Mouse (Mus musculus) CH12.LX (cell line): ENCODE results near the gene Smc1a. TPM values are rescaled to one million over a fixed set of nuclear protein-coding genes. Genes with fewer than 3 reads are reported as not detected.

Experiments
- DNase-seq: peaks from one replicate; pipeline ENCODE4 v3.0.0-alpha.2; 2013; ENCODE audit errors: extremely low read depth
- H3K27ac ChIP-seq: 2 replicates; pipeline ENCODE4 v1.5.1; 2012; ENCODE audit warnings: low read depth, mild to moderate bottlenecking, control low read depth, moderate library complexity; ENCODE audit not compliant: insufficient read depth
- H3K27me3 ChIP-seq: replicated peaks from 2 replicates; pipeline ENCODE3; 2012; ENCODE audit warnings: inconsistent platforms
- H3K36me3 ChIP-seq, 2 experiments: replicated peaks in 1 of 2; 2 replicates each; pipeline versions ENCODE3 to v1.6.1; 2012; ENCODE audit warnings: inconsistent platforms in 1 of 2, low read length in 1 of 2, mild to moderate bottlenecking in 1 of 2, mixed read lengths in 1 of 2, moderate library complexity in 1 of 2; ENCODE audit not compliant: control insufficient read depth in 1 of 2, insufficient read depth in 1 of 2
- H3K4me1 ChIP-seq, 2 experiments: 2 replicates each; pipeline ENCODE4 v1.6.1; 2012; ENCODE audit warnings: inconsistent platforms in 1 of 2, moderate library complexity in 1 of 2; ENCODE audit not compliant: insufficient read depth in 2 of 2, control insufficient read depth in 1 of 2
- H3K4me2 ChIP-seq: 2 replicates; pipeline ENCODE4 v1.6.1; 2012; ENCODE audit warnings: low read depth, mild to moderate bottlenecking, control low read depth; ENCODE audit not compliant: poor library complexity, insufficient read depth, severe bottlenecking
- H3K4me3 ChIP-seq, 3 experiments: fragments of 150-350 bp in 1 of 3; sonication (generic) in 1 of 3; replicated peaks in 1 of 3; 2 replicates each; pipeline versions ENCODE3 to v1.5.1; 2011 to 2012; ENCODE audit warnings: low read depth in 2 of 3, low read length in 2 of 3, mild to moderate bottlenecking in 2 of 3, moderate library complexity in 2 of 3, control low read depth in 1 of 3, improper control_type of control experiment in 1 of 3, inconsistent platforms in 1 of 3, mixed read lengths in 1 of 3; ENCODE audit not compliant: poor library complexity in 1 of 3
- H3K79me2 ChIP-seq: replicated peaks from 2 replicates; pipeline ENCODE4 v1.6.1; 2012; ENCODE audit warnings: mild to moderate bottlenecking, moderate library complexity; ENCODE audit not compliant: control insufficient read depth, poor library complexity, insufficient read depth, severe bottlenecking; ENCODE audit errors: extremely low read depth
- H3K9ac ChIP-seq: 2 replicates; pipeline ENCODE4 v1.6.1; 2012; ENCODE audit warnings: low read depth, mild to moderate bottlenecking, control low read depth, moderate library complexity; ENCODE audit not compliant: insufficient read depth
- H3K9me3 ChIP-seq: replicated peaks from 2 replicates; pipeline ENCODE3; 2012; ENCODE audit warnings: low read length, inconsistent platforms, mixed read lengths
- BHLHE40 ChIP-seq: IDR thresholded peaks from 2 replicates; pipeline ENCODE4 v1.6.1; 2011; ENCODE audit warnings: mild to moderate bottlenecking, low read depth, low read length, improper control_type of control experiment
- CHD1 ChIP-seq: IDR thresholded peaks from 2 replicates; pipeline ENCODE4 v1.6.1; 2012; ENCODE audit warnings: low read depth, low read length, improper control_type of control experiment, inconsistent platforms
- CHD2 ChIP-seq: IDR thresholded peaks from 2 replicates; pipeline ENCODE4 v1.6.1; 2011; ENCODE audit warnings: low read length, improper control_type of control experiment
- CTCF ChIP-seq, 2 experiments: IDR thresholded peaks in 1 of 2; conservative IDR thresholded peaks in 1 of 2; 2 replicates each; pipeline ENCODE4 v1.5.1; 2011 to 2012; ENCODE audit warnings: low read depth in 2 of 2, low read length in 2 of 2, improper control_type of control experiment in 1 of 2, inconsistent platforms in 1 of 2, mild to moderate bottlenecking in 1 of 2, moderate library complexity in 1 of 2
- E2F4 ChIP-seq: IDR thresholded peaks from 2 replicates; pipeline ENCODE4 v1.6.1; 2011; ENCODE audit warnings: low read depth, low read length, improper control_type of control experiment; ENCODE audit not compliant: insufficient replicate concordance
- ELF1 ChIP-seq: IDR thresholded peaks from 2 replicates; pipeline ENCODE4 v1.6.1; 2014; ENCODE audit warnings: low read depth, mild to moderate bottlenecking, inconsistent platforms, low read length, improper control_type of control experiment
- EP300 ChIP-seq: IDR thresholded peaks from 2 replicates; pipeline ENCODE4 v1.6.1; 2011; ENCODE audit warnings: low read length, improper control_type of control experiment
- ETS1 ChIP-seq: conservative IDR thresholded peaks from 2 replicates; pipeline ENCODE4 v1.6.1; 2012; ENCODE audit warnings: low read depth, mild to moderate bottlenecking, inconsistent platforms, low read length, improper control_type of control experiment, moderate library complexity
- HCFC1 ChIP-seq: IDR thresholded peaks from 2 replicates; pipeline ENCODE4 v1.6.1; 2012; ENCODE audit warnings: low read depth, mild to moderate bottlenecking, inconsistent platforms, low read length, improper control_type of control experiment
- IRF4 ChIP-seq: IDR thresholded peaks from 2 replicates; pipeline ENCODE4 v1.6.1; 2014; ENCODE audit warnings: low read depth, mild to moderate bottlenecking, inconsistent platforms, low read length, improper control_type of control experiment
- JUN ChIP-seq: IDR thresholded peaks from 2 replicates; pipeline ENCODE4 v1.6.1; 2011; ENCODE audit warnings: low read depth, mild to moderate bottlenecking, low read length, improper control_type of control experiment, moderate library complexity; ENCODE audit not compliant: insufficient read depth
- JUND ChIP-seq: conservative IDR thresholded peaks from 2 replicates; pipeline ENCODE4 v1.6.1; 2011; ENCODE audit warnings: low read depth, low read length, improper control_type of control experiment
- KAT2A ChIP-seq: IDR thresholded peaks from 2 replicates; pipeline ENCODE4 v1.6.1; 2012; ENCODE audit warnings: low read length, improper control_type of control experiment, inconsistent platforms; ENCODE audit not compliant: insufficient replicate concordance
- MAX ChIP-seq: IDR thresholded peaks from 2 replicates; pipeline ENCODE4 v1.6.1; 2011; ENCODE audit warnings: low read length, improper control_type of control experiment
- MEF2A ChIP-seq: IDR thresholded peaks from 2 replicates; pipeline ENCODE4 v1.6.1; 2014; ENCODE audit warnings: low read depth, mild to moderate bottlenecking, inconsistent platforms, low read length, improper control_type of control experiment, borderline replicate concordance
- MXI1 ChIP-seq: IDR thresholded peaks from 2 replicates; pipeline ENCODE4 v1.6.1; 2011; ENCODE audit warnings: mild to moderate bottlenecking, low read depth, low read length, improper control_type of control experiment
- MYC ChIP-seq: IDR thresholded peaks from 2 replicates; pipeline ENCODE4 v1.6.1; 2011; ENCODE audit warnings: low read depth, mild to moderate bottlenecking, improper control_type of control experiment, low read length
- NELFE ChIP-seq: IDR thresholded peaks from 2 replicates; pipeline ENCODE4 v1.6.1; 2011; ENCODE audit warnings: low read depth, low read length, improper control_type of control experiment
- NRF1 ChIP-seq: IDR thresholded peaks from 2 replicates; pipeline ENCODE4 v1.6.1; 2014; ENCODE audit warnings: low read depth, mild to moderate bottlenecking, inconsistent platforms, low read length, improper control_type of control experiment, moderate library complexity
- PAX5 ChIP-seq: IDR thresholded peaks from 2 replicates; pipeline ENCODE4 v1.6.1; 2012; ENCODE audit warnings: low read length, inconsistent platforms, mixed read lengths
- POLR2A ChIP-seq: IDR thresholded peaks from 2 replicates; pipeline ENCODE4 v1.6.1; 2011; ENCODE audit warnings: low read depth, mild to moderate bottlenecking, improper control_type of control experiment, low read length
- POLR2AphosphoS2 ChIP-seq: IDR thresholded peaks from 2 replicates; pipeline ENCODE4 v1.6.1; 2011; ENCODE audit warnings: low read depth, low read length, improper control_type of control experiment
- SIN3A ChIP-seq: IDR thresholded peaks from 2 replicates; pipeline ENCODE4 v1.6.1; 2012; ENCODE audit warnings: low read length, improper control_type of control experiment, inconsistent platforms
- SMC3 ChIP-seq: IDR thresholded peaks from 2 replicates; pipeline ENCODE4 v1.6.1; 2011; ENCODE audit warnings: low read depth, low read length, improper control_type of control experiment
- TBP ChIP-seq: conservative IDR thresholded peaks from 2 replicates; pipeline ENCODE4 v1.6.1; 2011; ENCODE audit warnings: low read depth, low read length, improper control_type of control experiment
- TCF12 ChIP-seq: IDR thresholded peaks from 2 replicates; pipeline ENCODE4 v1.6.1; 2014; ENCODE audit warnings: low read depth, mild to moderate bottlenecking, inconsistent platforms, low read length, improper control_type of control experiment
- USF1 ChIP-seq: IDR thresholded peaks from 2 replicates; pipeline ENCODE4 v1.6.1; 2014; ENCODE audit warnings: low read depth, mild to moderate bottlenecking, inconsistent platforms, low read length, improper control_type of control experiment
- ZC3H11A ChIP-seq: IDR thresholded peaks from 2 replicates; pipeline ENCODE4 v1.6.1; 2012; ENCODE audit warnings: low read depth, mild to moderate bottlenecking, inconsistent platforms, low read length, improper control_type of control experiment
- ZKSCAN1 ChIP-seq: IDR thresholded peaks from 2 replicates; pipeline ENCODE4 v1.6.1; 2012; ENCODE audit warnings: low read depth, inconsistent platforms, low read length, improper control_type of control experiment, borderline replicate concordance
- ZMIZ1 ChIP-seq: IDR thresholded peaks from 2 replicates; pipeline ENCODE4 v1.6.1; 2012; ENCODE audit warnings: low read depth, mild to moderate bottlenecking, inconsistent platforms, low read length, improper control_type of control experiment
- dilution Hi-C: fragments of 300-500 bp; cut with MboI; formaldehyde crosslinking; loops from 2 replicates; pipeline ENCODE4 v1.14.3; 2020; ENCODE audit warnings: low sequenced_read_pairs; ENCODE audit not compliant: extremely low pct_unique_long_range_greater_than_20kb, extremely low pct_ligation_motif_present
- in situ Hi-C: fragments of 300-500 bp; cut with MboI; formaldehyde crosslinking; loops from 3 replicates; pipeline ENCODE4 v1.14.3; 2019; ENCODE audit warnings: low sequenced_read_pairs, low pct_ligation_motif_present, low pct_unique_long_range_greater_than_20kb, mixed read lengths
- polyA plus RNA-seq: library from polyadenylated mRNA; unstranded; fragments of >175 nt; gene quantifications from 2 replicates; pipeline ENCODE4 v1.2.1, GENCODE M21; 2012; ENCODE audit warnings: low read depth; ENCODE audit not compliant: insufficient read length
- total RNA-seq, 2 experiments: library from RNA; depleted of rRNA; stranded (reverse); fragments of 300-350 nt in 1 of 2; fragments of >200 nt in 1 of 2; gene quantifications; 2 replicates each; pipeline ENCODE4 v1.2.3; 2012 to 2014

Gene Smc1a
- total RNA-seq (2012; rRNA removed) (48.9 and 54.1 TPM in 2 replicates), total RNA-seq (2014; rRNA removed) (41.8 and 46.6 TPM in 2 replicates), polyA plus RNA-seq (99.7 and 128 TPM in 2 replicates)

DNA sequence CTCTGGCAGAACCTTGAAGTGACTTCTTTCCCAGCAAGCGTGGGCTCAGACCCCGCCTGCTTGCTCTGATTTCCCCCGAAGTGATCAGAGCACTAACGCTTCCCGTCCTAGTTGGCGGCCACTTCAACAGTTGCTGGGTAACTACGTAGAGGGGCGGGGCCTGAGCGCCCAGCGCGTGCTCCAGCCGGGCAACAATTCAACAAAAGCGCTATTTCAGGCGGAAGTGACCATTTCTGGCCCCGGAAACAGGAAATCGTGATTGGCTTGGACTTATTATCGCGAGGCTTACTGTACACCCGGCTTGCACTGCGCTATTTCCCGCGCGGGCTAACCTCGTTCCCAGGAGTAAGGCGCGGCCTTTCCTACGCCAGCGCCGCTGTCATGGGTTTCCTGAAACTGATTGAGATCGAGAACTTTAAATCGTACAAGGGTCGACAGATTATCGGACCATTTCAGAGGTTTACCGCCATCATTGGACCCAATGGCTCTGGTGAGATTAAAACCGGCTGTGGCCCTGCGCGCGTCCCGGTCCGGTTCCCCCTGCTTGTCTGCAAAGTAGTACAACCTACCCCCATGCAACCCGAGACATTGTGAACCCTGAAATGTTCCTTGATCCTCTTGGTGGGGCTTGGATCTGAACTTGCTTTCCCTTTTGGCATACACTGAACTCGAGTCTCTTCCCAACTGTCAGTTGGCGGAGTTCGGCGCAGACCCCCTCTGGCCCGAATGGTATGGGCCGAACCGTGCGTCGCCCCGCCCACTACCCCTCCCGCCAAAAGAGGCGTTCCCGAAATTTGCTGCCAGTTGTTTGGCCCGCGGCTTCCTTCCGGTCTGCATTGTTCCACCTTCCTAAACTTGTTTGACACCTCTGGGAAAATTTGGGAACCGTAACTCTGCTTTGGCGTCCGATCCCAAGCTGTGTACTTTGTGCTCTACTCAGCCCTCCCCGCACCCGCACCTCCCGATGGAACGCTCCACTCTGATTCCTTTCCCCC is at the start of gene Smc1a, which contains the start of gene Ribc1:
Smc1a (plus strand) TSS at position 278 of the 995 bp plus-strand sequence.
Ribc1 (minus strand) TSS at position 145 of the 995 bp plus-strand sequence.
- peak within 1 kb of the TSS; percentile 81 for H3K27ac ChIP-seq
- in situ Hi-C loops = no loop called here
- DNase-seq = peak; percentile 93

DNA sequence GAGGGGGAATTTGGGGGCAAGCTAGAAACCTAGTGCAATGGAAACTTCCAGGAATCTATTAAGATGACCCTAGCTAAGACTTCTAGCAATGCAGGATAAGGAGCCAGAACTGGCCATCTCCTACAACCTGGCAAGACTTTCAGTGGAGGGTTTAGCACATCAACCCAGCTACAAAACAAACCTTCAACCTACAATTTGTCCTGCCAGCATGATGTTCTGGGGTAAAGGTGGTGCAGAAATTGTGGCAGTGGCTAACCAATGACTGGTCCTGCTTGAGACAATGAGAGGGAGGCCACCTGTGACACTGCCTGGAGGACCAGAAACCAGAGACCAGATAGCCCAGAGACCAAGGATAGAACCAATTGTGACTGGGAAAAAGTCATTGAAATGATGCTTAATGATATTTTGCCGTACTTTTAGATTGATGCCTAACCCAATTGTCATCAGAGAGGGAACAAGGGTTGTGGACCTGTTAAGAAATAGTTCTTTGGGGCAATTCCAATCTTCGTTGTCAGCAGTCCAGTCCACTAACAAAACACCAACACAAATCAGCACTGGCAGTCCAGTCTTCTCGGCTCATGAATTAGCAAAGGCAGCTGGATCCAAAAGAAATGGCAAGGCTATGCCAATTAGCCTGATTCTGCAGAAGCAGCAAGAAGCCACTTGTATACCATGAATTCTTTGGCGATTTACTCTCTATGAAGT is 17.1 kb upstream of the Smc1a start:
- no peak for DNase-seq
- in situ Hi-C loops = no loop called here
- H3K9ac ChIP-seq = no peak overlapping the region
- H3K79me2 ChIP-seq = no peaks in the 10 kb centered on the region
- H3K4me2 ChIP-seq = no peak overlapping the region
- H3K4me1 ChIP-seq = peaks cover 0 to 2% of the 10 kb centered on the region in 2 experiments; a peak in 1 of 4 replicates
- H3K4me3 ChIP-seq = no peak overlapping the region
- no peaks in the 10 kb centered on the region for H3K27me3 ChIP-seq
- H3K27ac ChIP-seq = no peak overlapping the region
- H3K36me3 ChIP-seq = peaks cover 6 to 10% of the 10 kb centered on the region in 2 experiments
- H3K9me3 ChIP-seq = no peaks in the 10 kb centered on the region
- dilution Hi-C loops = no loop called here
- TF ChIP-seq TBP (no peak), SIN3A (no peak), MEF2A (no peak), MXI1 (no peak), ZKSCAN1 (no peak), PAX5 (no peak), JUND (no peak), MAX (no peak), JUN (no peak), ZC3H11A (no peak), CTCF (conservative IDR thresholded peaks at IDR 0.05 in 1 of 2, IDR thresholded peaks at IDR 0.05 in 1 of 2; ENCODE audit: low read depth in 2 of 2, low read length in 2 of 2) (no peak), ZMIZ1 (no peak), CHD1 (no peak), KAT2A (no peak), SMC3 (no peak), POLR2AphosphoS2 (no peak), IRF4 (no peak)

More for the DNA sequence above, at the start of gene Smc1a, which contains the start of gene Ribc1:
- Histone ChIP-seq H3K9me3 (no peaks in the 10 kb centered on the region), H3K9ac (peak within 1 kb of the TSS; percentile 95), H3K4me1 (peaks cover 3% of the 10 kb centered on the region in 2 experiments; a peak in 1 of 4 replicates)
- TF ChIP-seq ETS1 = 0 out of 2 replicates have a peak, but pooled peaks have one; percentile 26
- TF ChIP-seq E2F4 = peak; percentile 94; the same call in 1 of the 2 replicates
- no peak for TF ChIP-seq USF1
- peak; percentile 89; the same call in 1 of the 2 replicates for TF ChIP-seq MAX
- TF ChIP-seq SIN3A = peak; percentile 87
- TF ChIP-seq ZMIZ1 = peak; percentile 79; the same call in 1 of the 2 replicates
- TF ChIP-seq HCFC1 = peak; percentile 86
- TF ChIP-seq KAT2A = peak; percentile 94
- TF ChIP-seq CHD2 = peak; percentile 98
- TF ChIP-seq NRF1 = peak; percentile 72
- TF ChIP-seq JUN = no peak
- TF ChIP-seq BHLHE40 = peak; percentile 58
- TF ChIP-seq ZC3H11A = no peak
- TF ChIP-seq NELFE = peak; percentile 80
- peak; percentile 62; the same call in 1 of the 2 replicates for TF ChIP-seq TCF12
- TF ChIP-seq MYC = peak; percentile 84
- TF ChIP-seq CHD1 = no peak; the same call in 1 of the 2 replicates
- TF ChIP-seq MXI1 = peak; percentile 89
- TF ChIP-seq POLR2A = peak; percentile 86
- 0 out of 2 replicates have a peak, but pooled peaks have one; percentile 62 for TF ChIP-seq POLR2AphosphoS2
- TF ChIP-seq CTCF (conservative IDR thresholded peaks at IDR 0.05 in 1 of 2, IDR thresholded peaks at IDR 0.05 in 1 of 2; ENCODE audit: low read depth in 2 of 2, low read length in 2 of 2) = no peak
- peak; percentile 95 for TF ChIP-seq ELF1
- 0 out of 2 replicates have a peak, but pooled peaks have one; percentile 59 for TF ChIP-seq TBP
- TF ChIP-seq MEF2A = no peak
- no peak for TF ChIP-seq PAX5
- TF ChIP-seq EP300 = no peak
- TF ChIP-seq, all 38 proteins: peak for 18
- dilution Hi-C loops = no loop called here
- Histone ChIP-seq H3K4me3 (peak within 1 kb of the TSS; percentile 71 to 94 (median 80)), H3K36me3 (peaks cover 2 to 12% of the 10 kb centered on the region in 2 experiments), H3K27me3 (no peaks in the 10 kb centered on the region), H3K79me2 (peaks cover 44% of the 10 kb centered on the region), H3K4me2 (peak within 1 kb of the TSS; percentile 53)
